Mouse (Mus musculus): ENCODE data around the gene Folr2.

Gene Folr2

DNA sequence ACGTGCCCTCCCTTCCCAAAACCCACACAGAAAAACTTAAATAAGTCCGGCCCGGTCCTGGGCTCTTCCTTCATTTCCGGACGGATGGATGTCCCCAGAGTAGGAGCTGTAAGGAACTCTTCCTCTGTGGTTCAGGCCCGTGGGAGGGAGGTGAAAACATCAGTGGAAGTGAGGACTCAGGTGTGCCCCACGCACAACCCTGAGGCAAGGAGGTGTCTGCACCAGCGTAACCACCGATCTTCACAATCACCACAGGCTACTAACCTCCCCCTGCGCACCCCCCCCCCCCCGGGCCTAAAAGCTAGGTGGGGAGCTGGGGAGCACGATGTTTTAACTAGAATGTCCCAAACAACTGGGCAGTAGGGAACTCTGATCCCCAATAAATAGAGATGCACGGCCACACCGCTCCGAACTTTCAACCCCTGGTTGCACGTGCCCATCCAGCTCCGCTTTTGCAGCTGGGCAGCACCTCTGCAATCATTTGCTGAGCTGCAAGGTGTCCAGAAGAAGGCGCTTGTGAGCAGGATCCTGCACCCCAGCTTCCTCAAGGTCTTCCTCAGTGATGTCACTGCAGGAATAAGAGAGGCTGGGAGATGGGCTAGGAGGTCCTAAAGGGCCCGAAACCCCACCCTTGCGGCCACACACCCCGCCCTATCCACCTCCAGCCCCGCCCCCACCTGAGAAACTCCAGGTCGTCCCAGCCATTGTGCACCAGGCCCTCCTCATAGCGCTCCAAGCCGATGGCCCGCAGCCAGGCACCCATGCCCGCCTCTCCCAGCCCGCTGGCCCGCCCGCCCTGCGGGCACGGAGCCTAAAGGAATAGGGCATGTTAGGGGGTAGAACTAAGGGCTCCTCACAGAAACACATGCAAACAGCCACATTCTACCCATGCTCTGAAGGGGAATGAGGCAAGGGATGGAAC is 33.9 kb downstream of the Folr2 start:
- DNase-seq: no peak

DNA sequence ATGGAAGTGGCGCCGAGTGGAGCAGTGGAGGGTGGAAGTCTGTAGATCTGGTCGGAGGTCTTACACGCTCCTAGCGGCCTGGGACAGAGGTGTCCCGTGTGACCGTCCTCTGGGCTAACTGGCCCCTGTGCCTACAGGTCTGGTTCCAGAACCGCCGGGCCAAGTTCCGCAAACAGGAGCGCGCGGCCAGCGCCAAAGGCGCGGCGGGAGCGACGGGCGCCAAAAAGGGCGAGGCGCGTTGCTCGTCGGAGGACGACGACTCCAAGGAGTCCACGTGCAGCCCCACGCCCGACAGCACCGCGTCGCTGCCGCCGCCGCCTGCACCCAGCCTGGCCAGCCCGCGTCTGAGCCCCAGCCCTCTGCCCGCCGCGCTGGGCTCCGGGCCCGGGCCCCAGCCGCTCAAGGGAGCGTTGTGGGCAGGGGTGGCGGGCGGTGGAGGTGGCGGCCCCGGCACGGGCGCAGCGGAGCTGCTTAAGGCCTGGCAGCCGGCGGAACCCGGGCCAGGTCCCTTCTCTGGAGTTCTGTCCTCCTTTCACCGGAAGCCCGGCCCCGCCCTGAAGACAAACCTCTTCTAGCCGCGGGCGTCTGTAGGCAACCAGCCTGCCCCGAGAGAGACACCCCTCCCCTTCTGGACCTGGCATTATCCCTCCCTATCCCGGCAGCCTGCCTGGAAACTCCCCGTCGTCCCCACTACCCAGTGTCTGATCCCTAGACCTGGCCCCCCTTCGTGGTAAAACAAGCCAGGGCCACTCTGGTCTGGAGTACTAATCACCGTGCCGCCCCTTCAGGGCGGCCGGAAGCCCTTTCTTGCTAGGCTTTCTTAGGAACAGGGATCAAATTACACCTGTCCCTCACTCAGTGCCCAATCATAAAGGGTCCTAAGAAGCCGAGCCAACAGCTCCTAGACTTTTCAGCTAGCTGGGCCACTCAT is 35.2 kb downstream of the Folr2 start:
- DNase-seq: no peak

DNA sequence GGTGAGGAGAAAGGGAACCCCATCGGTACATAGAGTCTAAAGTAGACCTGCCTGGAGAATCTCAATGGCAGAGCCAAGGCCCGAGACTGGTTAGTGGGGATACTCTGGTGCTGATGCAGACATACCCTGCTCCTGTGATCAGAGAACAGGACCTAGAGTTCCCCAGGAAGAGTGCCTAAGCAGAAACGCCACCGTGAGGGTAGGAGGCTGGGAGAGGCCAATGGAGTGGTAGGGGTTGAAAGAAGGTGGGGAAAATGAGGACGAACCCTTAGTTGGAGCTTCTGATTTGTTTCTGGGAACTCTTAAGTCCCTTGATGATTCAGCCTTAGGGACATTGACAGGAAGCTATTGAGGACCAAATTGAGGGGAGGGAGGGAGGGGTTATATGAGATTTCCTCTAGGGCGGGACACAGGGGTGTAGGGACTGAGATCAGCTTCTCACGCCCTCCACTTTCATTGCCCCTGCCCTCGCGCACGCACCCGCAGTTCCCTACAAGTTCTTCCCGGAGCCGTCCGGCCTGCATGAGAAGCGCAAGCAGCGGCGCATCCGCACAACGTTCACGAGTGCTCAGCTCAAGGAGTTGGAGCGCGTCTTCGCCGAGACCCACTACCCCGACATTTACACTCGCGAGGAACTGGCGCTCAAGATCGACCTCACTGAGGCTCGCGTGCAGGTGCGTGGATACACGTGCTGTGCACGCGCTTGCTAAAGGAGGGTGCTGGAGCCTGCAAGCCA is 36.5 kb downstream of the Folr2 start:
- no peak for DNase-seq

DNA sequence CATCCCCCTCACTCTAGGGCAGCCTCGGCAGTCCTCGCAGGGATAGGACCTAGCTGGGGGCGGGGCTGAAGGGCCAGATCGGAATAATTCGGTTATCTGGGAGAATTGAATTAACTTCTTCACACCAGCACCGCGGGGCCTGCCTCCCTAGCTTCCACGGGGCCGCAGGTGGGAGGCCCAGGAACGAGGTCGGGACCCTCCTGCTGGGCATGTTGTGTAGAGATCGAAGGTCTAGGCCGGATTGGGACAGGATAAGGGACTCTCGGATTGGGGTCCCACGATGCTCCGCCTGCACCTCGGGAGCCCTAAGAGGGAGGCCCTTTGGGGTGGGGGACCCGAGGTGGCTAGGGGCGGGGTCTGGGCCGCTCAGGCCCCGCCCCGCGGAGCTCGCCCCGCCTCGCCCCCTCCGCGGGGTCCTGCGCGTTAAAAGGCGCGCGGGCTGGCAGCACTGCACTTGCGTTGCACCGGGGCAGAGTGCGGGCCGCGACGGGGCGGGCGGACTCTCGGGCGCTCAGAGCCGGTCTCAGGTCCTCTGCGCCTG is 39.1 kb downstream of the Folr2 start, which contains the start of gene Phox2a:
Gene Phox2a, plus strand, starts transcription at position 453 of the 541 bp plus-strand sequence.
- DNase-seq: no peak

Data from cerebellum, adult 9-11 months (tissue).